Comparison of ENCODE assay signal across 9 mouse cellular contexts in the genomic region with DNA sequence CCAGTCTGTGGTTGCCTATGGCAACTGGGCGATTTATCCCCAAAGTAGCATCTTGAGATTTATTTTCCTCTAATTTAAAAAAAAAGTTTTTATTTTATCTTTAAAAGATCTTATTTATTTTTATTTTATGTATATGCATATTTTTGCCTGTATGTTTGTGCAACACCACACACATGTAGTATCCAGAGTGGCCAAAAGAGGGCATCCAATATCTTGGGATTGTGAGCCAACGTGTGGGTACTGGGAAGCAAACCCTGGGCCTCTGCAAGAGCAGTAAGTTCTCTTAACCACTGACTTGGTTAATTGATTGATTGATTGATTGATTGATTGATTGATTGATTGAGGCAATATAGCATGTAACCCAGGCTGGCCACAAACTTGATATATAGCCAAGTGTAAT. TPM values are rescaled to one million over a fixed set of nuclear protein-coding genes. Genes with fewer than 3 reads are reported as not detected.
DNase-seq lines count a peak whose midpoint lies in the region; ATAC-seq and TF ChIP-seq lines count a peak whose summit lies in the region.
"Had no signal": no experiment of that assay in that cellular context is flagged by ENCODE, and none has a peak within 500 bp of the region (broad histone marks: within the 10 kb centered on the region; RNA-seq: fewer than 3 reads in every experiment).

No protein-coding gene starts in this region.

- no peak overlapping the region for H3K9ac ChIP-seq in heart, adult 2 months (ENCODE audit: low read depth, low read length)
- no peak overlapping the region for H3K9ac ChIP-seq in lung, embryonic 15.5 days

- H3K4me1 ChIP-seq in heart, adult 2 months (ENCODE audit: control insufficient read depth, insufficient read depth, low read length), result no peaks in the 10 kb centered on the region
- no peaks in the 10 kb centered on the region for H3K4me1 ChIP-seq in lung, embryonic 15.5 days

- no peak for ATAC-seq in lung, embryonic 15.5 days (ENCODE audit: borderline replicate concordance, extremely low read depth, low FRiP score, low TSS enrichment)

- no peak overlapping the region for H3K4me3 ChIP-seq in heart, adult 2 months
- H3K4me3 ChIP-seq in lung, embryonic 15.5 days, result no peak overlapping the region

- H3K27ac ChIP-seq in heart, adult 2 months, result no peak overlapping the region
- H3K27ac ChIP-seq in lung, embryonic 15.5 days, result 0 out of 2 replicates have a peak overlapping the region, but pooled peaks have one; percentile 56

- WGBS in heart, adult 2 months, result 60% methylated on average over 2 of the region's 2 CpGs
- WGBS in lung, embryonic 15.5 days, result 43% methylated on average over 2 of the region's 2 CpGs

- H3K79me2 ChIP-seq in heart, adult 2 months (replicated peaks; ENCODE audit: control insufficient read depth, insufficient read depth, low read length), result no peaks in the 10 kb centered on the region

- intact Hi-C loops in heart, adult 2 months (cut with DNase I), result no loop called here
- intact Hi-C loops in heart, postnatal 25 days (cut with DNase I), result no loop called here
- intact Hi-C loops in left cerebral cortex, postnatal 4 days (cut with DNase I), result no loop called here

- H3K4me2 ChIP-seq in lung, embryonic 15.5 days, result no peak overlapping the region

- no peak for DNase-seq in heart, adult 2 months
- no peak for DNase-seq in heart, postnatal 25 days (ENCODE audit: low spot score)
- DNase-seq in retina, embryonic 14.5 days (ENCODE audit: low spot score), result peak; percentile 24
- no peak for DNase-seq in retina, postnatal 1 day
- peak; percentile 65 for DNase-seq in thymus, postnatal 4 days
- DNase-seq in gastrocnemius, adult 18-20 months (ENCODE audit: low spot score), result no peak
- DNase-seq in left cerebral cortex, postnatal 4 days, result no peak
- DNase-seq: cerebellum, adult 9-10 months had no signal

- H3K9me3 ChIP-seq in lung, embryonic 15.5 days, result no peaks in the 10 kb centered on the region

- no peak for TF ChIP-seq POLR2A in heart, adult 2 months (IDR thresholded peaks at IDR 0.05; ENCODE audit: insufficient read depth, low read depth, low read length)

- H3K27me3 ChIP-seq in heart, adult 2 months (ENCODE audit: control insufficient read depth, insufficient read depth, low read length), result no peaks in the 10 kb centered on the region
- no peaks in the 10 kb centered on the region for H3K27me3 ChIP-seq in lung, embryonic 15.5 days

- peak; percentile 41 for TF ChIP-seq CTCF in heart, adult 2 months (IDR thresholded peaks at IDR 0.05)

- no peak for TF ChIP-seq EP300 in heart, adult 2 months (IDR thresholded peaks at IDR 0.05; ENCODE audit: insufficient read depth, low read depth, low read length)

- no peaks in the 10 kb centered on the region for H3K36me3 ChIP-seq in heart, adult 2 months (ENCODE audit: control insufficient read depth, insufficient read depth, low read length)
- H3K36me3 ChIP-seq in lung, embryonic 15.5 days, result no peaks in the 10 kb centered on the region

RNA-seq across cellular contexts. Expression of gene Tyrobp, which starts 18.7 kb away (rescaled TPM):
- total RNA-seq in heart, adult 2 months (2021), result 10 to 100 TPM; 20.1 to 23.6 TPM
- 62.7 and 65.5 TPM in 2 replicates for polyA plus RNA-seq in heart, adult 2 months (2012; rRNA removed)
- 10 to 100 TPM; 17.7 to 18.4 TPM for total RNA-seq in heart, postnatal 25 days (2021)
- 50.8 and 56.1 TPM in 2 replicates for polyA plus RNA-seq in lung, embryonic 15.5 days (2015; fragmentation: Nextera tagmentation; extraction: Ambion mirVana)
- 1 to 10 TPM; 3.3 to 6.3 TPM for total RNA-seq in gastrocnemius, adult 18-20 months (2021)
- total RNA-seq in left cerebral cortex, postnatal 4 days (2021), result 10 to 100 TPM; 10.4 to 11.0 TPM

RNA-seq across cellular contexts. Expression of gene Hcst, which starts 24.8 kb away (rescaled TPM):
- under 1 TPM in 1 of 2 experiments, not detected in 1; 0.59 TPM for total RNA-seq in heart, adult 2 months (2021)
- 4.8 TPM in 1 of 2 replicates, not detected in the other for polyA plus RNA-seq in heart, adult 2 months (2012; rRNA removed)
- not detected for total RNA-seq in heart, postnatal 25 days (2021)
- 0.70 and 2.3 TPM in 2 replicates for polyA plus RNA-seq in lung, embryonic 15.5 days (2015; fragmentation: Nextera tagmentation; extraction: Ambion mirVana)
- not detected for total RNA-seq in gastrocnemius, adult 18-20 months (2021)
- not detected for total RNA-seq in left cerebral cortex, postnatal 4 days (2021)

RNA-seq across cellular contexts. Expression of gene Nfkbid, which starts 26.7 kb away (rescaled TPM):
- under 1 TPM; 0.47 to 0.66 TPM for total RNA-seq in heart, adult 2 months (2021)
- polyA plus RNA-seq in heart, adult 2 months (2012; rRNA removed), result 0.94 and 1.3 TPM in 2 replicates
- under 1 TPM; 0.20 to 0.47 TPM for total RNA-seq in heart, postnatal 25 days (2021)
- 1.5 and 2.1 TPM in 2 replicates for polyA plus RNA-seq in lung, embryonic 15.5 days (2015; fragmentation: Nextera tagmentation; extraction: Ambion mirVana)
- under 1 TPM in 1 of 2 experiments, not detected in 1; 0.11 TPM for total RNA-seq in gastrocnemius, adult 18-20 months (2021)
- 1 to 10 TPM; 2.1 to 3.0 TPM for total RNA-seq in left cerebral cortex, postnatal 4 days (2021)

RNA-seq across cellular contexts. Expression of gene Lrfn3, which starts 32.3 kb away (rescaled TPM):
- total RNA-seq in heart, adult 2 months (2021), result 1 to 10 TPM; 1.1 to 1.3 TPM
- 1.4 and 1.9 TPM in 2 replicates for polyA plus RNA-seq in heart, adult 2 months (2012; rRNA removed)
- 1 to 10 TPM in 1 of 2 experiments, under 1 TPM in 1; 0.95 to 1.3 TPM for total RNA-seq in heart, postnatal 25 days (2021)
- polyA plus RNA-seq in lung, embryonic 15.5 days (2015; fragmentation: Nextera tagmentation; extraction: Ambion mirVana), result 4.2 TPM in 2 replicates
- total RNA-seq in gastrocnemius, adult 18-20 months (2021), result 1 to 10 TPM; 4.7 to 5.3 TPM
- 10 to 100 TPM; 46.3 to 50.7 TPM for total RNA-seq in left cerebral cortex, postnatal 4 days (2021)

RNA-seq across cellular contexts. Expression of gene Aplp1, which starts 50.5 kb away (rescaled TPM):
- total RNA-seq in heart, adult 2 months (2021), result 1 to 10 TPM; 3.2 to 3.5 TPM
- polyA plus RNA-seq in heart, adult 2 months (2012; rRNA removed), result 3.6 and 6.2 TPM in 2 replicates
- total RNA-seq in heart, postnatal 25 days (2021), result 1 to 10 TPM; 3.5 TPM
- 23.9 and 24.4 TPM in 2 replicates for polyA plus RNA-seq in lung, embryonic 15.5 days (2015; fragmentation: Nextera tagmentation; extraction: Ambion mirVana)
- total RNA-seq in gastrocnemius, adult 18-20 months (2021), result 1 to 10 TPM in 1 of 2 experiments, under 1 TPM in 1; 0.82 to 1.4 TPM
- 100 to 1,000 TPM; 739 to 767 TPM for total RNA-seq in left cerebral cortex, postnatal 4 days (2021)

Comparison
In these comparisons a context has a peak if more than half of its experiments do, and no peak if none do; other contexts are left out.
1. DNase-seq: peak in retina, embryonic 14.5 days (single experiment) and thymus, postnatal 4 days (single experiment); none in heart, adult 2 months (0 of 2), heart, postnatal 25 days (single experiment), retina, postnatal 1 day (single experiment), gastrocnemius, adult 18-20 months (single experiment) and left cerebral cortex, postnatal 4 days (single experiment).